Mouse (Mus musculus) neural tube, embryonic 11.5 days (tissue): ENCODE measurements around the gene Gtpbp1. TPM values are rescaled to one million over a fixed set of nuclear protein-coding genes. Genes with fewer than 3 reads are reported as not detected.

Source experiments
- ATAC-seq: fragments of 200-750 bp; cut with Nextera tagmentation; 2 replicates; pipeline ENCODE4 v1.8.0; 2017; ENCODE audit warnings: moderate number of reproducible peaks, mild to moderate bottlenecking, moderate TSS enrichment, moderate library complexity; ENCODE audit not compliant: insufficient read depth, low FRiP score, low TSS enrichment
- DNase-seq: peaks from one replicate; pipeline ENCODE4 v3.0.0-alpha.2; 2015; ENCODE audit warnings: low spot score
- H3K27ac ChIP-seq: fragments of 300-500 bp; sonication (generic); 2 replicates; pipeline ENCODE4 v1.5.1; 2014; ENCODE audit warnings: low read depth, mild to moderate bottlenecking, low read length
- H3K27me3 ChIP-seq: fragments of 300-500 bp; sonication (generic); 2 replicates; pipeline ENCODE4 v1.6.1; 2014; ENCODE audit warnings: mild to moderate bottlenecking, low read length, mixed read lengths; ENCODE audit not compliant: control insufficient read depth, insufficient read depth
- H3K36me3 ChIP-seq: fragments of 300-500 bp; sonication (generic); 2 replicates; pipeline ENCODE4 v1.6.1; 2014; ENCODE audit warnings: mild to moderate bottlenecking, low read length, moderate library complexity, mixed read lengths; ENCODE audit not compliant: control insufficient read depth, insufficient read depth
- H3K4me1 ChIP-seq: fragments of 300-500 bp; sonication (generic); 2 replicates; pipeline ENCODE4 v1.6.1; 2014; ENCODE audit warnings: low read length, mixed read lengths; ENCODE audit not compliant: control insufficient read depth, insufficient read depth
- H3K4me2 ChIP-seq: fragments of 300-500 bp; sonication (generic); 2 replicates; pipeline ENCODE4 v1.6.1; 2014; ENCODE audit warnings: low read depth, mild to moderate bottlenecking, moderate library complexity
- H3K4me3 ChIP-seq: fragments of 300-500 bp; sonication (generic); 2 replicates; pipeline ENCODE4 v1.5.1; 2014; ENCODE audit warnings: low read depth, low read length
- H3K9ac ChIP-seq: fragments of 300-500 bp; sonication (generic); 2 replicates; pipeline ENCODE4 v1.6.1; 2014; ENCODE audit warnings: mild to moderate bottlenecking, low read length
- H3K9me3 ChIP-seq: fragments of 300-500 bp; sonication (generic); 2 replicates; pipeline ENCODE4 v1.6.1; 2016; ENCODE audit warnings: low read length; ENCODE audit not compliant: control insufficient read depth
- WGBS: fragments of 180-500 bp; shearing (Covaris S2); extraction: QIAGEN DNeasy Blood & Tissue Kit; methylation state at CpG from one replicate; pipeline ENCODE4 v1.1.7; 2014; 5-methylcytosine and 5-hydroxymethylcytosine counted together
- polyA plus RNA-seq: library from polyadenylated mRNA; unstranded; fragments of >200 nt; fragmentation: Nextera tagmentation; extraction: Ambion mirVana; gene quantifications from 2 replicates; pipeline ENCODE4 v1.2.1, GENCODE M21; 2014

Gtpbp1 gene
- polyA plus RNA-seq, 1 experiment from 2014 or later: 39.7 TPM

DNA sequence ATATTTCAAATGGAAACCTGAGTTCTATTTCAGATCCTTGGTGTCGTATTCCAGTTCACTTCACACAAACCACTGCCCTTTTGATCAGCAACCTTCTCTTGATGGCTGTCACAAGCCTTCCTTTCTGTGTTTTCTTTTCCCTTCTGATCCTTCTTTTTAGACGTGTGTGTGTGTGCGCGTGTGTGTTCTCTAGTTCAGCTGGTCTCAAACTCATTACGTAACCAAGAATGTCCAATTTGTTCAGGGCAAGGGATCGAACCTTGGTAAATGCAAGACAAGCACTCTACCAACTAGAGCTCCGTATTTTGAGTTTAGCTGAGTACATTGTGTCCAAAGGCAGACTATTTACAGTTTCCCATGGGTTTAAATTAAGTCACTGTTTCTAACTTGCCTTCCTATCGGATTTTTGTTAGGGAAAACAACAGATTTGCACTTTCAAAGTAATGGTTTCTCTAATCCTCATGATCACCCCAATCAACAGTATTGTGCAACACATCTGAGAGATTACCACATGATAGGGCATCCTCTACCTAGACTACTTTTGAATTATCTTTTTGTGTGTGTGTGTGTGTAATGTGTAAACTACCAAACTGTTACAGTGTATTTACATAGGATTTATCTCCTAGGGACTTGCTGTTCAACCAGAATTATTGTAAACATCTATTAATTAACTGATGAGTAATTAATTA, 2.2 kb upstream of the Gtpbp1 start:
- WGBS: 5% methylated on average over 8 of the region's 8 CpGs
- ATAC-seq: no peak
- DNase-seq: no peak

DNA sequence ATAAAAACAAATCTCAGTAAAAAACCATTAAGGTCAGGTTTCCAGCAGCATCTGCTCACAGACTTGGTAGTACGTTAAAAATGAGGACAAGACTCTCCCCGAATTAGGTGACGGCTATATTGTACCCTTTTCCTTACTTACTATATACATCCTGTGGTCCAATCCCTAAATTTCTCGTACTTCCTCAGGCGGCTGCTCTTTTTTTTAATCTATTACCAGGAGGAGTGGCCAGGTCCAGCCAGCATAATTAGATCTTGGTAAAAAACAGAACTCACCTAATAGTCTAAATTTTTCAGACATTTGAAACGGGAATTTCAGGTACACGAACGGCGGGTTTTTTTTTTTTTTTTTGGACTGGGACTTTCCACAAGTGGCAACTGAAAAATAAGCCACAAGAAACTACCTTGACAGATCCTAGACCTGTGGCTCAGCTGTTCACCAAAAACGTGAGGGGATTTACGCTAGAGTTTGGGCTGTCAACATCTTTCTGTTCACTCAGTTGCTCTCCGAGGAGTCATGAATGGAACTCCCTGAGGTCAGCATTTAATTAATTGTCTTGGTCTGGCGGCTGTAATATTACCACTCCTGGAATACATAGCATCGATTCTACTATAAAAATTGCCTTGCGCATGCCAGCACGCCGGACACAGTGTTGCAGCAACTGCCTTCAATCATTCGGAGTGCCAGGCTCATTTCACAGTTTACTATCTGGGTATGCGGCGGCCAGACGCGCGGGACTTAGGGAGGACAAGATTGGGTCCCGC, 801 bp upstream of the Gtpbp1 start:
- H3K4me2 ChIP-seq: peak overlapping the region; percentile 52
- no peaks in the 10 kb centered on the region for H3K27me3 ChIP-seq
- H3K36me3 ChIP-seq: no peaks in the 10 kb centered on the region
- H3K27ac ChIP-seq: no peak overlapping the region
- peak overlapping the region; percentile 81 for H3K4me3 ChIP-seq
- no peak for DNase-seq
- ATAC-seq: no peak
- no peak overlapping the region for H3K9ac ChIP-seq
- WGBS: 17% methylated on average over 24 of the region's 24 CpGs
- H3K9me3 ChIP-seq: no peaks in the 10 kb centered on the region
- peaks cover 24% of the 10 kb centered on the region for H3K4me1 ChIP-seq

More for the DNA sequence above, 2.2 kb upstream of the Gtpbp1 start:
- no peaks in the 10 kb centered on the region for H3K27me3 ChIP-seq
- H3K36me3 ChIP-seq: no peaks in the 10 kb centered on the region
- H3K4me1 ChIP-seq: peaks cover 32% of the 10 kb centered on the region
- H3K9me3 ChIP-seq: no peaks in the 10 kb centered on the region
- H3K4me2 ChIP-seq: peak overlapping the region; percentile 48
- H3K9ac ChIP-seq: peak overlapping the region; percentile 89; the same call in 1 of the 2 replicates
- peak overlapping the region; percentile 85 for H3K4me3 ChIP-seq
- peak overlapping the region; percentile 89 for H3K27ac ChIP-seq

DNA sequence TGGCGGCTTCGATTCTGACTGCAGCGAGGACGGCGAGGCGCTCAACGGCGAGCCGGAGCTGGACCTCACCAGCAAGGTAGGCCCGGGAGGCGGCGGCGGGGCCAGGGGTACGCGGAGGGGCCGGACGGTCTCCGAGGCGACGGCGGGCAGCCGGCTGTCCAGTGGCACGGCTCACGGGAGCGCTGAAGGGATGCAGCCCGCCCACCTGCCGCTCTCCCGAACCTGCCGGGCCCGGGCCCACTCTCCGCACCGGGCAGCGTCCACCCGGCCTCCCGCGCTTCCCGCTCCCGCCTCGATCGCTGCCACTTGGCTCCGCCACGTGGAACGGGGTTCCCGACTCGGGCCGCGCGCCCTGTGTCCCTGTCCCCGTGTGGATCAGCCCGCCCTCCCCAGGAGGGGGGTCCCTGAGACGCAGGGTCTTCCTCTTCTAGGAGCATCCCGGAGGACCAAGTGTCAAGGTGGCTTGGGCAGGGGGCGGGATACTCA, 421 bp downstream of the Gtpbp1 start:
- Histone ChIP-seq H3K27ac (peak overlapping the region; percentile 71), H3K27me3 (no peaks in the 10 kb centered on the region), H3K36me3 (no peaks in the 10 kb centered on the region), H3K4me2 (peak overlapping the region; percentile 83), H3K4me1 (peaks cover 12% of the 10 kb centered on the region), H3K9ac (peak overlapping the region; percentile 85), H3K4me3 (peak overlapping the region; percentile 81), H3K9me3 (no peaks in the 10 kb centered on the region)
- WGBS: 0% methylated on average over 45 of the region's 53 CpGs
- ATAC-seq (peak; percentile 41), DNase-seq (no peak)

DNA sequence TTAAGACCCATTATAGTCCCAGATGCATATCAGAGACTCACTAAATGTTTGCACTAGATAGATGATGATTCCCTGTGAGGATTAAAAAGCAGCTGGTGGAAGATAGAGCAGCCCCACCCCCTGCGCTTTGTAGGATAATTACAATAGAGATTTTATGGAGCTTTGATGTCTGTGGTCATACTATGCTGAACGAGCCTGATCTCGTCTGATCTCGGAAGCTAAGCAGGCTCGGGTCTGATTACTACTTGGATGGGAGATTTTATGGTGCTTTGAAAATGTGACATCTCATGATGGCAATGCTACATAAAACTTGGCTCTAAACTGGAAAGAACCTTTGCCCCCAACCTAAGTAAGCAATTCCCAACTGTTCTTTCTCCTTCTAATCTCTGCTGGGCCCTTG, 1.7 kb downstream of the Gtpbp1 start:
- no peak for ATAC-seq
- H3K9ac ChIP-seq: no peak overlapping the region

DNA sequence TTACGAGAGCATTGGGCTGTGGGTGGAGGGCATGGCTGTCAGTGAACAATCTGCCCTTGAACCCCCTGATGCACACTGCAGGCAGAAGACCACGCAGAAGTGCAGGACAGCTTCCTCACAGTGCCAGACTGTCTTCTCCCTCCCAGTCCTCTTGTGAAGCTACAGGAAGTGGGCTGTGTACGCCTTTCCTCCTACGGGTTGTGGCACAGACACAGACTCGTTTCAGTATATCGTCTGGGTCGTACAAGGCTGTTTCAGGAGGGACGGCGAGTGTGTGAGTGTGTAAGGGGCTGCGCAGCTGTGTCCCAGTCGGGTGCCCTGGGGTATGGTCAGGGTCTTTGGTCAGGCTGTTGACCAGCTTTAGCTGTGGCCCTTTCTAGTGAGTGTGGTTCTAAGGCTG, 3.1 kb downstream of the Gtpbp1 start:
- Histone ChIP-seq H3K9ac (no peak overlapping the region), H3K9me3 (no peaks in the 10 kb centered on the region), H3K27me3 (no peaks in the 10 kb centered on the region), H3K4me1 (peaks cover 6% of the 10 kb centered on the region), H3K4me2 (no peak overlapping the region), H3K27ac (no peak overlapping the region), H3K36me3 (no peaks in the 10 kb centered on the region), H3K4me3 (no peak overlapping the region)
- no peak for ATAC-seq
- DNase-seq: no peak
- WGBS: 84% methylated on average over 11 of the region's 11 CpGs

More for the DNA sequence above, 1.7 kb downstream of the Gtpbp1 start:
- Histone ChIP-seq H3K4me3 (no peak overlapping the region), H3K27ac (no peak overlapping the region), H3K36me3 (no peaks in the 10 kb centered on the region), H3K9me3 (no peaks in the 10 kb centered on the region), H3K4me1 (peaks cover 6% of the 10 kb centered on the region), H3K4me2 (no peak overlapping the region), H3K27me3 (no peaks in the 10 kb centered on the region)
- WGBS: 76% methylated on average over 5 of the region's 5 CpGs
- DNase-seq: no peak

DNA sequence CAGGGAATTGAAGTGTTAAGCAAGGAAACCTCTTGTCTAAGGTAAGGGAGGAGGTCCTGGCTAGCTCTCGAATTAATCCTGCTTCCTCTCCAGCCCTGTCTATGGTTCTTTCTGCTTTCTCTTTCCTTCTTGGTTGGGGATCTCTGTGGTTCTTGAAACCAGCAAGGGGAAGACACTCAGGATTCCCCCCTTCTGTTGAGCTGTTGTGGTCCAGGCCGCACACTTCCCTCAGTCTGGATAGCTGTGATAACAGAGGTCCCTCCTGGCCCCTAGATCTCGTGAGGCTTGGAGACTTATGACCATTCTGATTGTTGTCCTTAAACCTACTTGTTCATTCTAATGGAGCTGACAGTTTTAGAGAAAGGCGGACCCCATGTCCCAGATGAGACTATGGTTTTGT, 3.9 kb downstream of the Gtpbp1 start:
- no peak overlapping the region for H3K27ac ChIP-seq
- H3K4me3 ChIP-seq: no peak overlapping the region
- no peak overlapping the region for H3K9ac ChIP-seq
- no peak for ATAC-seq
- WGBS: 88% methylated on average over 4 of the region's 4 CpGs
- peaks cover 6% of the 10 kb centered on the region for H3K4me1 ChIP-seq
- no peak overlapping the region for H3K4me2 ChIP-seq
- H3K27me3 ChIP-seq: no peaks in the 10 kb centered on the region
- no peaks in the 10 kb centered on the region for H3K9me3 ChIP-seq
- H3K36me3 ChIP-seq: no peaks in the 10 kb centered on the region
- no peak for DNase-seq

DNA sequence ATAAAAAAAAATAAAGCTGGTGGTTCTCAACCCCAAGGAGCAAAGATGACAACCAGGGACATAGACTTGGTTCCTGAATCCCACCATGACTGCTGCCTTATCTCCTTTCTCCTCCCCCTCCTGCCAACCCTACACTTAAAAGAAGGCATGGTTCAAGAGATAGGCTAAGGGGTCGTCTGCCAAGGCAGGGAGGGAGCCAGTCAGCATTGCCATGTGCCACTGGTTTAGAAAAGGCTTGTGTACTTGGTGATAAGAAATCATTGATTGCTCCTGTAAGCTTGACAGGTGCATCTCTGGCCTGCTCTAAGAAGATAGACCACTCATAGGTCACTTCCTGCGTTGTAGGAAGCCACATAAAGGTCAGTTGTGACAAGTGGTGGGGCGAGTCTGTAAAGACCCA, 4.9 kb downstream of the Gtpbp1 start:
- Histone ChIP-seq H3K27me3 (no peaks in the 10 kb centered on the region), H3K9ac (no peak overlapping the region)
- ATAC-seq: no peak

DNA sequence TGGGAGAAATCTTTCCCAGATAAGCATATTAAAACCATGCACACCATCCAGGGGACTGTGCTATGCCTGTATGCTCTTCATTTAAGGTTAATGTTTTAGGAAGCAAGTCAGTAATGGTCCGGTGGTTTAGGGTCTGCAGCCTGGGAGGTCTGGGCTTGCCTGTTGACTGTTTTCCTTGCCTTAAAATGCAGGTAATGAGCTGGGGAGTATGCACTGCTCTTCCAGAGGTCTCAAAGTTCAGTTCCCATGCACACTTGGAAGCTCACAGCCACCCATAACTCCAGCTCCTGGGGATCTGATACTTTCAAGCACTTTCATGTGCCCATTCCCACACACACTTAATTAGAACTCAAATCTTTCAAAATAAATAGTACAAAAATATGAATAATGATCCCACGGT, 5.9 kb downstream of the Gtpbp1 start:
- Histone ChIP-seq H3K4me2 (no peak overlapping the region), H3K36me3 (no peaks in the 10 kb centered on the region), H3K9me3 (no peaks in the 10 kb centered on the region), H3K27me3 (no peaks in the 10 kb centered on the region), H3K4me1 (peaks cover 6% of the 10 kb centered on the region), H3K27ac (no peak overlapping the region), H3K4me3 (no peak overlapping the region), H3K9ac (no peak overlapping the region)
- no peak for DNase-seq
- 98% methylated on average over 2 of the region's 2 CpGs for WGBS
- ATAC-seq: no peak

More for the DNA sequence above, 4.9 kb downstream of the Gtpbp1 start:
- DNase-seq: no peak
- peaks cover 6% of the 10 kb centered on the region for H3K4me1 ChIP-seq
- no peaks in the 10 kb centered on the region for H3K9me3 ChIP-seq
- H3K36me3 ChIP-seq: no peaks in the 10 kb centered on the region
- H3K4me3 ChIP-seq: no peak overlapping the region
- H3K27ac ChIP-seq: no peak overlapping the region
- H3K4me2 ChIP-seq: no peak overlapping the region
- 75% methylated on average over 3 of the region's 3 CpGs for WGBS
